Mouse (Mus musculus) heart, adult 2 months (tissue): ENCODE measurements at regions not wholly inside any gene's neighbourhood (a gene's known extent, or its start where the extent isn't known, plus 50 kb on each side); places are given as distances from the start of the nearest gene placed in this dataset.

Experiments used
- DNase-seq, 2 experiments: peaks; one replicate each; pipeline ENCODE4 v3.0.0; 2021
- H3K27ac ChIP-seq: fragments of 200-600 bp; 2 replicates; pipeline ENCODE4 v1.8.1; 2022
- H3K27me3 ChIP-seq: fragments of 200-500 bp; 2 replicates; pipeline ENCODE4 v1.6.1; 2012; ENCODE audit warnings: mild to moderate bottlenecking, low read length, inconsistent platforms, mixed read lengths; ENCODE audit not compliant: control insufficient read depth, insufficient read depth
- H3K36me3 ChIP-seq: fragments of 200-500 bp; 2 replicates; pipeline ENCODE4 v1.6.1; 2012; ENCODE audit warnings: low read length, inconsistent platforms; ENCODE audit not compliant: control insufficient read depth, insufficient read depth
- H3K4me1 ChIP-seq: fragments of 200-500 bp; 2 replicates; pipeline ENCODE4 v1.6.1; 2011; ENCODE audit warnings: low read length; ENCODE audit not compliant: control insufficient read depth, insufficient read depth
- H3K4me3 ChIP-seq: fragments of 200-600 bp; 2 replicates; pipeline ENCODE4 v1.8.1; 2022
- H3K79me2 ChIP-seq: fragments of 200-500 bp; replicated peaks from 2 replicates; pipeline ENCODE4 v1.6.1; 2012; ENCODE audit warnings: mild to moderate bottlenecking, inconsistent platforms, low read length, moderate library complexity, mixed read lengths; ENCODE audit not compliant: control insufficient read depth, insufficient read depth
- H3K9ac ChIP-seq: fragments of 200-500 bp; 2 replicates; pipeline ENCODE4 v1.6.1; 2012; ENCODE audit warnings: low read depth, mild to moderate bottlenecking, control low read depth, inconsistent platforms, low read length, mixed read lengths
- CTCF ChIP-seq: fragments of 200-600 bp; IDR thresholded peaks from 2 replicates; pipeline ENCODE4 v1.8.1; 2022; ENCODE audit warnings: antibody characterized with exemption, mild to moderate bottlenecking, moderate library complexity
- EP300 ChIP-seq: fragments of 200-500 bp; IDR thresholded peaks from 2 replicates; pipeline ENCODE4 v1.6.1; 2011; ENCODE audit warnings: low read depth, low read length, control low read depth; ENCODE audit not compliant: insufficient read depth
- POLR2A ChIP-seq: fragments of 200-500 bp; IDR thresholded peaks from 2 replicates; pipeline ENCODE4 v1.6.1; 2011; ENCODE audit warnings: mild to moderate bottlenecking, low read depth, low read length, control low read depth; ENCODE audit not compliant: insufficient read depth
- WGBS: fragments of 180-500 bp; shearing (Covaris S2); methylation state at CpG from one replicate; pipeline ENCODE4 v1.1.7; 2018; 5-methylcytosine and 5-hydroxymethylcytosine counted together
- intact Hi-C: fragments of 180-260 bp; cut with DNase I; formaldehyde crosslinking; loops from one replicate; pipeline ENCODE4 v1.15.1; 2025

DNA sequence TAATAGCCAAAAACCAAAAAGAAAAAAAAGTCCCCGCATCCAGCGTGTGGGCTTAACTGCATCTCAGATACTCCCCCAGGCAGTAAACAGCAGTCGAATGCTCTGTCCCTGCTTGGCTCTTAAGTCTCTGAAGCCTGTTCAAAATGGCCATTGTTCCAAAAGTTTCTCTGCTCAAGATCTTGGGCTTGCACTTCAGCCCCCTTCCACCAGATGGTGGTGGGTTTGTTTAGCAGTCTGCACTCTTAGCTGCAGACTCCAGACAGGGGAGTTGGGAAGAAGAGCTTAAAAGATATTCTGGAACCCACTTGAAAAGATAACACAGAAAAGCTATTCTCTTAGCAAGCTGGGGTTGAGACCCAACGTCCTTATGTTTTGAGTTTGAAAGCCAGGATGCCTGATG, 496.4 kb downstream of the Nedd1 start:
- H3K9ac ChIP-seq = no peak overlapping the region
- no peak overlapping the region for H3K27ac ChIP-seq
- TF ChIP-seq CTCF (no peak), EP300 (no peak), POLR2A (no peak)
- no peaks in the 10 kb centered on the region for H3K4me1 ChIP-seq
- WGBS = 68% methylated on average over 4 of the region's 4 CpGs
- H3K79me2 ChIP-seq = no peaks in the 10 kb centered on the region
- no peak for DNase-seq
- intact Hi-C loops = no loop called here
- no peak overlapping the region for H3K4me3 ChIP-seq
- H3K36me3 ChIP-seq = no peaks in the 10 kb centered on the region
- H3K27me3 ChIP-seq = no peaks in the 10 kb centered on the region

DNA sequence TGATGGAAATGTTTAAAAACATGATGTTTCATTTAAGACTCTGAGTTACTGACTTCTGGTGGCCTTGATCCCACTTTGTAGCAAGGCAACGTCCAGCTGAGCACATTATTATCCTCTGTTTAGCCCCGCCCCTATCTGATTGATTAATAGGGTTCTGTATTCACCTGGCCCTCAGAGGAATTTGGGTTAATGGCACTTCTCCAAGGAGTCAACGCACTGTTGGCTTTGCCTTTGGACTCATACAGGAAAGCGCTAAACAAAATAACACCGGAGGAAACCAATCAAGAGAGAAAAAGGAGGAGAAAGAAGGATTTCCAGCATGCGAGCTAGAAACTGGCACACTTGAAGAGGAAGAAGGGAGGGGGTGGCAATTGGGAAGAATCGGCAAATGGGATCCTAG, 497.1 kb downstream of the Nedd1 start:
- H3K4me3 ChIP-seq = no peak overlapping the region
- no peak overlapping the region for H3K9ac ChIP-seq
- no peak overlapping the region for H3K27ac ChIP-seq
- H3K27me3 ChIP-seq = no peaks in the 10 kb centered on the region
- intact Hi-C loops = no loop called here
- no peaks in the 10 kb centered on the region for H3K79me2 ChIP-seq
- no peak for DNase-seq
- TF ChIP-seq CTCF (no peak), EP300 (no peak), POLR2A (no peak)
- no peaks in the 10 kb centered on the region for H3K36me3 ChIP-seq
- WGBS = 84% methylated on average over 7 of the region's 7 CpGs
- no peaks in the 10 kb centered on the region for H3K4me1 ChIP-seq

DNA sequence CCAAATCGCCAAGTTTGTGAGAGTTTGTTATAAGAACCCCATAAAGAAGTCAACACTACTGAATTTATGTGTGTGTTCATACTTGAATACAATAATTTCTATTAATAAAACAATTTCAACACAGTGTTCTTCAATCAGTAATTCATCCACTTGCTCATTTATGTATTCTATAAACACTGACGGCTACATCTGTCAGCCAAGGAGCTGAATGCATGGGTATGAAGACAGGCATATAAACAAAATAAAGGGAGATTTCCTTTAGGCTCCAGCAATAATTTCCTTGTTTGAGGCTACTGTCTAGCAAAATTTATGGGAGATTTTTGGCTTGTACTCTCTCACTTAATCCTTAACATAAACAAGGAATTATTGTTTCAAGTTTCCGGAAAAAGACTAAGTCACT, 502.9 kb downstream of the Nedd1 start:
- no peaks in the 10 kb centered on the region for H3K79me2 ChIP-seq
- no peak overlapping the region for H3K27ac ChIP-seq
- no peaks in the 10 kb centered on the region for H3K4me1 ChIP-seq
- DNase-seq = no peak
- H3K36me3 ChIP-seq = no peaks in the 10 kb centered on the region
- no peak overlapping the region for H3K9ac ChIP-seq
- intact Hi-C loops = no loop called here
- H3K27me3 ChIP-seq = no peaks in the 10 kb centered on the region
- TF ChIP-seq EP300 (no peak), CTCF (no peak), POLR2A (no peak)
- WGBS = 84% methylated on average over 3 of the region's 3 CpGs
- no peak overlapping the region for H3K4me3 ChIP-seq

DNA sequence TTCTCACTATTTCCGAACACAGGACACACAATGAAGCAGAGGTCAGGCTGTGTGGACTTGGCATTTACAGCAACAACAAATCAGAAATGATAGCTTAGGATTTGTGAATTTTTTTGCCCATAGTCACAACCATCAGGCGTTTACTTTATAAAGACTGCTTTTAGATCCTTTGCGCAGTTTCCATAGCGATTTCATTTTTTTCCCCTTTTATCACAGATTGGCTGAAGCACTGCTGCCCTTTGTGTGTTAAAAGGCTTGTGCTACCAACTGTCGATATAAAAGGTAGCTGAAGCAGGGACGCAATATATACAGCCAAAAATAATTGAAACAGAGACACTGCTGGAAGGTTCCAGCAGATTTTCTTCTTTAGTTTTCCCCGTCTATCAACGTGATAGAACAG, 551.4 kb downstream of the Nedd1 start:
- Histone ChIP-seq H3K4me1 (no peaks in the 10 kb centered on the region), H3K27ac (no peak overlapping the region), H3K36me3 (no peaks in the 10 kb centered on the region), H3K27me3 (no peaks in the 10 kb centered on the region), H3K9ac (no peak overlapping the region), H3K4me3 (no peak overlapping the region), H3K79me2 (no peaks in the 10 kb centered on the region)
- intact Hi-C loops = no loop called here
- no peak for DNase-seq
- 77% methylated on average over 8 of the region's 8 CpGs for WGBS
- no peak for TF ChIP-seq POLR2A
- no peak for TF ChIP-seq CTCF
- no peak for TF ChIP-seq EP300

DNA sequence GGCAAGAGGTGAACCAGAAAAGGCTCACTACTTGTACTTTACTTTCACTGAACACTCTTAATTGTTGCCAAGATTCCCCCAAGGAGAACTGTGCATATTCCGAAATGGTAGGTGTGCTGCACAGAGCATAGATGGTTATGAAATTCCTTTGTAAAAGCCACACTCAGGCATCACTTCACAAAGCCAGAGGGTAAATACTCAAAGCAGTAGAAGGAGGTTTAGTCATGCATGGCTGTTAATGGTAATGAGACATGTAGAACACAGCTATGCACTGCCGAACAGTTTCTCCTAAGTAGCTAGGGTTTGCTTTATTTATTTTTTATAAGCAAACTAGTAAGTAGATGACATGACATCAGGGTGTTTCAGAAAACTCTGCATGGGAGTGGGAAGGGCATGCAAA, 556.2 kb downstream of the Nedd1 start:
- TF ChIP-seq CTCF = no peak
- TF ChIP-seq POLR2A = no peak
- TF ChIP-seq EP300 = no peak
- WGBS = 96% methylated on average over 2 of the region's 2 CpGs

DNA sequence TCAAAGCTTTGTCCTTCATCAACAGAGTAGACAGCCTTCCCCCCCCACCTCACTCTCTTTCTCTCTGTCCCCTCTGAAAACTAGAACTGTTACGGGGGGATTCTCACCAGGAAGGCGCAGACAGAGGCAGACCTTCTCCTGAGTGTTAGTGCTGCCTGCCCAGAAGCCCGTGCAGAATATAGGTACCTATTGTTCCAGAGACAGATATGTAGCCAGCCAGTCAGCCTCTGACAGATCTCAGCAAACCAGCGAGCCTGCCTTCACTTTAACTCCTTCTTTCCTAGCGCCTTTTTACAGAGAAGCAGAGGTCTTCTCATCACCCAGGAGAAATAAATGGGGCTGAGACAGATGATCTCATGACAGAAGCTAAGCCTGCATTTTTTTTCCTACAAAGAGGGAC, 557.2 kb downstream of the Nedd1 start:
- no peak overlapping the region for H3K27ac ChIP-seq
- H3K36me3 ChIP-seq = no peaks in the 10 kb centered on the region
- intact Hi-C loops = no loop called here
- no peak for DNase-seq
- H3K79me2 ChIP-seq = no peaks in the 10 kb centered on the region
- H3K4me3 ChIP-seq = no peak overlapping the region
- no peak overlapping the region for H3K9ac ChIP-seq
- H3K4me1 ChIP-seq = peaks cover 3% of the 10 kb centered on the region
- no peak for TF ChIP-seq POLR2A
- TF ChIP-seq CTCF = no peak
- no peak for TF ChIP-seq EP300
- H3K27me3 ChIP-seq = peaks cover 7% of the 10 kb centered on the region
- 27% methylated on average over 5 of the region's 5 CpGs for WGBS

More for the DNA sequence above, 556.2 kb downstream of the Nedd1 start:
- Histone ChIP-seq H3K79me2 (no peaks in the 10 kb centered on the region), H3K36me3 (no peaks in the 10 kb centered on the region), H3K4me3 (no peak overlapping the region), H3K27ac (no peak overlapping the region), H3K4me1 (peaks cover 3% of the 10 kb centered on the region), H3K27me3 (peaks cover 7% of the 10 kb centered on the region), H3K9ac (no peak overlapping the region)
- DNase-seq = no peak
- intact Hi-C loops = no loop called here

DNA sequence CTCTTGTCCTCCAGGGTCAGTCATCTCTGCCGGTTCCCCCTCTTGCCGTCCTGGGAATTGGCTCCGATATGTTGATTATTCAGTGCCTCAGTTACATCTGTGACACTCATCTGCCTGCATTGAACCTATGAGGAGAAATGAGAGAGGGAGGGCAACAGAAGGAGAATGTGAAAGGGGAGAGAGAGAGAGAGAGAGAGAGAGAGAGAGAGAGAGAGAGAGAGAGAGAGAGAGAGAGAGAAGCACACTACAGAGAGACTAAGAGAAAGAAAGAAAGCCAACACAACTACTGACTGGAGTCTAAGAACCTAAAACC, 557.6 kb downstream of the Nedd1 start:
- DNase-seq = no peak
- peaks cover 3% of the 10 kb centered on the region for H3K4me1 ChIP-seq
- intact Hi-C loops = no loop called here
- H3K27ac ChIP-seq = no peak overlapping the region
- no peaks in the 10 kb centered on the region for H3K79me2 ChIP-seq
- no peak for TF ChIP-seq CTCF
- no peak for TF ChIP-seq EP300
- TF ChIP-seq POLR2A = no peak
- H3K4me3 ChIP-seq = no peak overlapping the region
- no peaks in the 10 kb centered on the region for H3K36me3 ChIP-seq
- peaks cover 7% of the 10 kb centered on the region for H3K27me3 ChIP-seq
- H3K9ac ChIP-seq = no peak overlapping the region
- WGBS = 73% methylated on average over 3 of the region's 3 CpGs
